Mouse (Mus musculus): ENCODE results near the gene Papolb.

The Papolb gene

DNA sequence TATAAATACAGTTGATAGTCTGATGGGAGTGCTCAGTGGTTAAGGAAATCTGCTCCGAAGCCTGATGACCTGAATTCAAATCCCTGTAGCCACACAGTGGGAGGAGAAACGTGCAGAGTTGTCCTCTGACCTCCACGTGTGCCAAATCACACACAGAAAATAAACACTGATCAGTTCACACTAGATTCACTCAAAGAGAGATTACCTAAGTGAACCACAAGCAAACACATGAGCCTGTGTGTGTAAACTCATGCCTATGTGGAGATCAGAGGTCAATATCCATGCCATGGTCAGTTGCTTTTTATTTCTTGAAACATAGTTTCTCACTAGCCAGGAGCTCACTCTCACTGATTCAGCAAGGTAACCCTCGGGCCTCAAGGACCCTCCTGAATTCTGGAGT is 9.5 kb downstream of the Papolb start:
- no peak for DNase-seq (ENCODE audit: low spot score in 2 of 2)

- DNase-seq (ENCODE audit: low spot score in 2 of 2): no peak
Observed at GRCm38 (mm10) chr5:142518973-142519372, 10.9 kb downstream of the Papolb start.

GRCm38 (mm10) chr5:142512112-142512511 is 17.8 kb downstream of the Papolb start:
- no peak for DNase-seq (ENCODE audit: low spot score in 2 of 2)

DNA sequence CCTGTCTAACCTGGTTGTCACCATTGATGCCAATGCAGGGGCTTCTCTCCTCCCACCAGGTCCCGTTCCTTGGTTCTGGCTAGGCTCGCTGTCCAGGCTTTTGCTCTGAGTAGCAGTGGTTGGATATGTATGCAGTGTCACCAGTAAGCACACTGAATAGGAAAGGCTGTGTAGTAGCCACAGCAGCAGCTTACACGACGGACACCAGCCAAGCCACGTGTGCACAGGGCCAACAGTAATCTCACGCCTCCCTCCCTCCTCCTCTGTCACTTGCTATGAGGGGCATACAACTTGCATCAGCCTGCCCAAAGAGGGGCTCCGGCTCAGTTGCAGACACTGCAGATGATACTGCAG is 19.8 kb downstream of the Papolb start:
- no peak for DNase-seq (ENCODE audit: low spot score in 2 of 2)

- DNase-seq (ENCODE audit: low spot score in 2 of 2): no peak
Observed at GRCm38 (mm10) chr5:142509141-142510060, 20.5 kb downstream of the Papolb start.

GRCm38 (mm10) chr5:142505695-142506423 is 24.0 kb downstream of the Papolb start:
- no peak for DNase-seq (ENCODE audit: low spot score in 2 of 2)

DNA sequence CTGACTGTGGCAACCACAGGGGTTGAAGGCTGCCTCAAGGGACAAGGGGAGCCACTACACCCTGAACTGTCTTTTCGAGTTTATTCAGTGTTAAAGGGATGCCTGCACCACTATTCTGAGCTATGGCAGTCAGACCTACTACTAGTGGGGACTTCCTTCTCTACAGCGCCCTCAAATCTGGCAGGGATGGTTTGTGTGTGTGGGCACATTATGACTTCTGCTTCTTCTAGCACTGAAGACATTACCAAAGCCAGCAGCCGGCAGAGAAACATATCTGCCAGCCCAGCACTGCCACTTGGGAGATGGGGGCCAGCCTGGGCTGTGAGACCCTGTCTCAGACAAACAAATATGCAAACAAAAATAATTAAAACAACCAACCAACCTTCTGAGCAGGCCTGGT is 25.7 kb downstream of the Papolb start:
- no peak for DNase-seq (ENCODE audit: low spot score in 2 of 2)

- peak; percentile 66 to 76 for DNase-seq (ENCODE audit: low spot score in 2 of 2)
Observed at GRCm38 (mm10) chr5:142502414-142502813, 27.5 kb downstream of the Papolb start.

GRCm38 (mm10) chr5:142500918-142501317 is 29.0 kb downstream of the Papolb start:
- DNase-seq (ENCODE audit: low spot score in 2 of 2): no peak

GRCm38 (mm10) chr5:142498964-142499363 is 30.9 kb downstream of the Papolb start:
- DNase-seq (ENCODE audit: low spot score in 2 of 2): no peak

- DNase-seq (ENCODE audit: low spot score in 2 of 2): no peak
Observed at GRCm38 (mm10) chr5:142495321-142496096, 34.4 kb downstream of the Papolb start.

GRCm38 (mm10) chr5:142493307-142493706 is 36.6 kb downstream of the Papolb start:
- no peak for DNase-seq (ENCODE audit: low spot score in 2 of 2)

GRCm38 (mm10) chr5:142489955-142490707 is 39.7 kb downstream of the Papolb start:
- DNase-seq (ENCODE audit: low spot score in 2 of 2): no peak

DNA sequence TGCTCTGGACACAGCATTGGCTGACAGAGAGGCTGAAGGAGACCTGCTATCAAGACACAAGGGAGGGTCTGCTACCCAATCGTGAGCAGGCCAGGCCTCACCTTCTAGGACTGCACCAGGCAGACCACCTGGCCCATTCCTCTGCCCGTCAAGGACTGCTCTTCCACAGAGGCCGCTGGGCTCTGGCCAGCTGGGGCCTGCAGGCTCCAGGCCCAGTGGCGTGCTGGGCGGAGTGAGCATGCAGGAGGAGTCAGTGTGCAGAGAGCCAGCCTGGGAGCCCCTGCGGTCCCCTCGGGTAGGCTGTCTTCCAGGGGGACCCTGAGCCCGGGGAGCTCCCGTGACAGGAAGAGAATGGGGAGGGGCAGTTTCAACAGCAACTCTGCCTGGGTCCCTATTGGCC is 43.2 kb downstream of the Papolb start:
- DNase-seq (ENCODE audit: low spot score in 2 of 2): no peak

DNA sequence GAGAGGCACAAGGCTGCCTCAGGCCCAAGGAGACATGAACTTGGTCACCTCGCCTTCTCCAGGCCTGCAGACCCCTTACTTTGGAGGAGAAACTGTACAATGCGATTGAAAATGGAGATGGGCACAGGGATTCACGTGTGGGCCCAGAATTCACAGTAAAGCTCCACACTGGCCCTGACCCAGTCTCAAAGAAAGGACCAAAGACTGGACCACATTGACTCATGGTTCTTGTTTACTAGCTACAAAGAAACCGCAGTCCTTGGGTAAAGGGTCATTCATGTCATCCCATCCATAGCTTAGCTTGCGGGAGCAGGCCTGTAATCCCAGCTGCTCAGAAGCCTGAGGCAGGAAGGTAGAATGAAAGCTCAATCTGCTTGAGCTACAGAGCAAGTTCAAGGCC is 46.3 kb downstream of the Papolb start:
- no peak for DNase-seq (ENCODE audit: low spot score in 2 of 2)

DNA sequence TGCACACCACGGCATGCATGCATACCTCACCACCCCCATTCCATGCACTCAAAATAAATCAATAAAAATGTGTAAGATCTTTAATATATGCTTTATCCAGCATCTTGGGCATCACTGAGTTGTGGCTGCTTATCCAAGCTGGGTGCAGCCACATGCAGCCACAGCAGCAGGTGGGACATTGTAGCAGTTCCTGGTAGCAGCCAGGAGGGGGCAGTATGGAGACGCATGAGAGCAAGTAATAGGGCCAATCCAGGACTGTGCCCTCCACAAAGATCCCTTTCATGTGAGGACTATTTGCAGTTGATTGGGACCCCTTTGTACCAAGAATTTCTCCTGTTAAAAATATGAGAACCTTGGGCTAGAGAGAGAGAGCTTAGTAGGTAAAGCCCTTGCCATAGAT is 47.4 kb downstream of the Papolb start:
- DNase-seq (ENCODE audit: low spot score in 2 of 2): no peak

GRCm38 (mm10) chr5:142478829-142479435 is 50.9 kb downstream of the Papolb start:
- DNase-seq (ENCODE audit: low spot score in 2 of 2): peak; percentile 61 to 76

GRCm38 (mm10) chr5:142477866-142478615 is 51.8 kb downstream of the Papolb start:
- DNase-seq (ENCODE audit: low spot score in 2 of 2): no peak

DNA sequence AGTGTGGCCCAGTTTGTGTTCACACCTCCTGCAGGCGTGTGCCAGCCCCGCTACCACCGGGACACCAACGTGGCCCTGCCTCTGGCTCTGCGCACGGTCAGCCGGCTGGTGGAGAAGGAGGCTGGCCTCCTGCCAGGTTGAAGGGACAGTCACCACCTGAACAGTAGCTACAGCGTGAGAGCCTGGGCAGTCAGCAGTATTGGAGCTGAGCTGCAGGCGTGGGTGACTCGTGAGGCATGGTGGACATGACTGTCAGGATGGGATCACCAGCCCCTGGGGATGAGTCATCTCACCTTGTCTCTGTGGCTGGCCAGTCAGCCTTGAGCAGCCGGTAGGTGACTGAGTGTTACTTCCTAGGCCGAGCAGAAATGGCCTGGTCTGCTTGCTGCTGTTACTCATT is 52.5 kb downstream of the Papolb start:
- DNase-seq (ENCODE audit: low spot score in 2 of 2): no peak

Measured in urinary bladder, postnatal 36 days (tissue).